Mouse (Mus musculus): ENCODE results near the gene Itgad. TPM values are rescaled to one million over a fixed set of nuclear protein-coding genes. Genes with fewer than 3 reads are reported as not detected.

Itgad gene
- polyA plus RNA-seq, 1 experiment from 2014 or later, result not detected

DNA sequence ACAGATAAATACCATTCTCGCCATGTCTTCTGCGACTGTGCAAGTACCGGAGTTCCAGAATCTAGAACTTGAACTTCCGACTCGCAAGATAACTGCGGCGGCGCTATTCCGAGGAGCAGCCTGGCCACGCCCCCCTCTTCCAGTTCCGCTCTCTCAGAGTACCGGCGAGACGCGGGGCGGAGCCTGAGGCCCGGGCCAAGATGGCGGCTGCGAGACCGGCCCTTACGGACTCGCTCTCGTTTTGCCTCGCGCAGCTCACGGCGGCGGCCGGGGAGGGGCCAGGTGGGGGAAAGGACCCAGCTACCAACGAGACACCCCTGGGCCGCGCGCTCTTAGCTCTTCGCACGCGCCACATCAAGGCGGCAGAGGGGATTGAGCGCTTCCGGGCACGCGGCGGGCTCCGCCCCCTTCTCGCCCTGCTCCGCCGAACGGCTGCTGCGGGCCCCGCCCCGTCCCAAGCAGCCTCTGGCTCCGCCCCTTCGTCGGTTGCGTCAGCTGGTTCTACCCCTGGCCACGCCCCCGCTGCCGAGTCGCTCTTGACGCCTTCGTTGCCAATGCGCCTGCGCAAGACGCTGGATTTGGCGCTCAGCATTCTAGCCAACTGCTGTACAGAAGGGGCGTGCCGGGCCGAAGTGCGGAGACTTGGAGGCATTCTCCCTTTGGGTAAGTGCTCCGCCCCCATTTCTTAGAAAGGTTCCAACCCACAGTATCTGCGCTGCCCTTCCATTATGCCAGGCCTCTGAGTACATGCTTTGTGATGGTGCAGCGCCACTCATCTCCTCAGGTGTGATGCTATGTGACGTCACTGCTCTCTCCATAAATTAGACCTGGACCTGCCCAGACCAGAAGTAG is 84.0 kb downstream of the Itgad start, which contains the start of gene 9130023H24Rik:
9130023H24Rik (minus strand) TSS at position 105 of the 852 bp plus-strand sequence.
- Histone ChIP-seq H3K9me3 (no peaks in the 10 kb centered on the region), H3K27ac (peak within 1 kb of the TSS; percentile 97), H3K4me3 (peak within 1 kb of the TSS; percentile 69), H3K36me3 (peaks cover 46% of the 10 kb centered on the region), H3K4me1 (replicated peaks) (peaks cover 38% of the 10 kb centered on the region), H3K27me3 (ENCODE audit: insufficient read depth, poor library complexity, severe bottlenecking) (no peaks in the 10 kb centered on the region)
- DNase-seq (ENCODE audit: low spot score), result peak; percentile 100
- under 1% methylated on average over 72 of the region's 72 CpGs for WGBS

DNA sequence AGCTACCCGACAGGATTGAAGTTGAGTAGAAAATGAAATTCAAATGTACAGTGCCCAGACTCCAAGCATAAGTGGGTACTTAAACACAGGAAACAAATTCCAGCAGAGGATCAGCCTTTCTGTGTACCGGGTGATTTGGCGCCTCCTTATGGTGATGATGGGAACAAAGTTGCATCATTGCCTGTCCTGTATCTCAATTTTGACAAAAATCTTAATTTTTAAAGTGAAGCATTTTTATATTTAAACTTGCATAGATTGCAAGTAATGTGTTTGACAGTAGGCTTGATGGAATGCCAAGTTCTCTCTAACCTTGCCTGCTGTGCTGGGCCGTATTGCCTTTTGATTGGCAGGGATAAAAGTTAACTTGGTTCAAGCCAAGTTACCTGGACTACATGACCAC is 84.8 kb downstream of the Itgad start:
- Histone ChIP-seq H3K36me3 (peaks cover 50% of the 10 kb centered on the region), H3K9me3 (no peaks in the 10 kb centered on the region), H3K27me3 (ENCODE audit: insufficient read depth, poor library complexity, severe bottlenecking) (no peaks in the 10 kb centered on the region), H3K27ac (peak overlapping the region; percentile 97), H3K4me1 (replicated peaks) (peaks cover 42% of the 10 kb centered on the region), H3K4me3 (peak overlapping the region; percentile 69)
- 27% methylated on average over 4 of the region's 4 CpGs for WGBS
- no peak for DNase-seq (ENCODE audit: low spot score)

DNA sequence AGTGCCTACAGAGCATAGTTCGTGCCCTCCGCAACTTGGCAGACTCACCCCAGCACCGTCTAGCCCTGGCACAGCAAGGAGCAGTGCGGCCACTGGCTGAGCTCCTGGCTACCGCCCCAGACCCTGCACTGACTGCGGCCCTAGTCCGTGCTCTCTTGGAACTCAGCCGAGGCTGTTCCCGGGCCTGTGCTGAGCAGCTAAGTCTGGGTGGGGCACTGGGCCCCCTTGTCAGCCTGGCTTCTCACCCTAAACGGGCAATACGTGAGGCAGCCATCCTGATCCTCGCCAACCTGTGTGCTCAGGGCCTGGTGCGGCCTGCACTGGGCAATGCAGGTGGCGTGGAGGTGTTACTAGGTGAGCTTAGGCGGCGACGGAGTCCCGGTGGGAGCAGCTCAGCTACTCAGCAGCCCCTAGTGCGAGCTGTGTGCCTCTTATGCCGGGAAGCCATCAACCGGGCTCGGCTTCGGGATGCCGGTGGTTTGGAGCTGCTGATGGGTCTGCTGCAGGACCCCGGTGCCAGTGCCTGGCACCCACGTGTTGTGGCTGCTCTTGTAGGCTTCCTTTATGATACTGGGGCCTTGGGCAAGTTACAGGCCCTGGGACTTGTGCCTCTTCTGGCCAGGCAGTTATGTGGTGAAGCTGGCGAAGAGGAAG is 86.1 kb downstream of the Itgad start:
- 93% methylated on average over 27 of the region's 27 CpGs for WGBS
- no peak for DNase-seq (ENCODE audit: low spot score)

DNA sequence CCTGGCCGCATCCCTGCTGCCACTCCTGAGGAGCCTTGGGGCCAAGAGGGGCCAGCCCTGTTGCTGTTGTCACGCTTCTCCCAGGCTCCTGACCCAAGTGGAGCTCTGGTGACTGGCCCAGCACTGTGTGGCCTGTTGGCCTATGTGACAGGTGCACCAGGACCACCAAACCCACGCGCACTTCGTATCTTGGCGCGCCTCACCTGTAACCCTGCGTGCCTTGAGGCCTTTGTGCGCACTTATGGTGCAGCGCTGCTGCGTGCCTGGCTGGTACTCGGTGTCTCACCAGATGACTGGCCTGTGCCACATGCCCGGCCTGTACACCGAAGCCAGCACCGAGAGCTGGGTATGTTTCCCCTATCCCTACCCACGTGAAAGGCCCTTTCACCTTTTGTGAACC is 88.2 kb downstream of the Itgad start:
- no peaks in the 10 kb centered on the region for H3K9me3 ChIP-seq
- H3K4me3 ChIP-seq, result no peak overlapping the region
- H3K4me1 ChIP-seq (replicated peaks), result peaks cover 67% of the 10 kb centered on the region
- 95% methylated on average over 16 of the region's 16 CpGs for WGBS
- H3K27ac ChIP-seq, result no peak overlapping the region
- no peak for DNase-seq (ENCODE audit: low spot score)
- H3K27me3 ChIP-seq (ENCODE audit: insufficient read depth, poor library complexity, severe bottlenecking), result peaks cover 14% of the 10 kb centered on the region; the same call in 1 of the 2 replicates
- peaks cover 55% of the 10 kb centered on the region for H3K36me3 ChIP-seq

More for the DNA sequence above, 86.1 kb downstream of the Itgad start:
- Histone ChIP-seq H3K27me3 (ENCODE audit: insufficient read depth, poor library complexity, severe bottlenecking) (peaks cover 5% of the 10 kb centered on the region; the same call in 1 of the 2 replicates), H3K36me3 (peaks cover 63% of the 10 kb centered on the region), H3K9me3 (no peaks in the 10 kb centered on the region), H3K4me1 (replicated peaks) (peaks cover 54% of the 10 kb centered on the region), H3K27ac (no peak overlapping the region), H3K4me3 (no peak overlapping the region)

DNA sequence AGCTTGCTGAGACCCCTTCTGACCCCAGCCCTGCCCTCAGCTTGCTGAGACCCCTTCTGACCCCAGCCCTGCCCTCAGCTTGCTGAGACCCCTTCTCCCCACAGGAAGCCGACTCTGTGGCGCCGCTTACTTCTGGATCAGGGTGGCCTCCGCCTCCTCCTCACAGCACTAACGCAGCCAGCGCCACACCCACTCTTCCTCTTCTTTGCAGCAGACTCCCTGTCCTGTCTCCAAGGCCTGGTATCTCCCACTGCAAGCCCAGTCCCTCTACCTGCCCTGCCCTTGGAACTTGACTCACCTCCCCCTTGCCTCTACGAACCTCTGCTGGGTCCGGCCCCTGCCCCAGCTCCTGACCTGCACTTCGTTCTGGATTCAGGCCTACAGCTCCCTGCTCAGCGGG is 89.7 kb downstream of the Itgad start:
- Histone ChIP-seq H3K4me3 (no peak overlapping the region), H3K9me3 (no peaks in the 10 kb centered on the region), H3K27ac (peak overlapping the region; percentile 69; the same call in 1 of the 2 replicates), H3K36me3 (peaks cover 55% of the 10 kb centered on the region), H3K4me1 (replicated peaks) (peaks cover 71% of the 10 kb centered on the region), H3K27me3 (ENCODE audit: insufficient read depth, poor library complexity, severe bottlenecking) (peaks cover 20% of the 10 kb centered on the region)
- WGBS, result 37% methylated on average over 10 of the region's 10 CpGs
- no peak for DNase-seq (ENCODE audit: low spot score)

DNA sequence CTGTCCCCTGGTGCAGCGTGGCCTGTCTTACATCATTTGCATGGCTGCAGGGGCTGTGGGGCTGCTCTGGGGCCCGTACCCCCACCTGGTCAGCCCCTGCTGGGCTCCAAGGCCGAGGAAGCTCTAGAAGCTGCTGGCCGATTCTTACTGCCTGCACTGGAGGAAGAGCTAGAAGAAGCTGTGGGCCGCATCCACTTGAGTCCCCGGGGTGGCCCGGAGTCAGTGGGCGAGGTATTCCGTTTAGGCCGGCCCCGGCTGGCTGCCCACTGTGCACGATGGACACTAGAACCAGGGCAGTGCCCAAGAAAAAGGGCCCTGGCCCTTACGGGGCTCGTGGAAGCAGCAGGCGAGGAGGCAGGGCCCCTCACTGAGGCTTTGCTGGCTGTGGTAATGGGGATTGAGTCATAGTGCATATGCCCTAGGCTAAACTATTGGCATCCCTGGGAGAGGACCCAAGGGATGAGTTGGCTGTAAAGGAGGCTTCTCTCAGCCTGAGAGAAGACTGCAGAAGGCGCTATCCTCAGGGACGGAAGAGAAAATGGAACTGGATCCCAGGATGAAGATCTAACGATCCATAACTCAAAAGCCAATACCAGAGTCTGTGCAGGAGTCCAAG is 90.3 kb downstream of the Itgad start:
- Histone ChIP-seq H3K4me1 (replicated peaks) (peaks cover 65% of the 10 kb centered on the region), H3K4me3 (no peak overlapping the region), H3K27me3 (ENCODE audit: insufficient read depth, poor library complexity, severe bottlenecking) (peaks cover 22% of the 10 kb centered on the region), H3K27ac (peak overlapping the region; percentile 69), H3K9me3 (no peaks in the 10 kb centered on the region), H3K36me3 (peaks cover 55% of the 10 kb centered on the region)
- no peak for DNase-seq (ENCODE audit: low spot score)
- 83% methylated on average over 18 of the region's 18 CpGs for WGBS

DNA sequence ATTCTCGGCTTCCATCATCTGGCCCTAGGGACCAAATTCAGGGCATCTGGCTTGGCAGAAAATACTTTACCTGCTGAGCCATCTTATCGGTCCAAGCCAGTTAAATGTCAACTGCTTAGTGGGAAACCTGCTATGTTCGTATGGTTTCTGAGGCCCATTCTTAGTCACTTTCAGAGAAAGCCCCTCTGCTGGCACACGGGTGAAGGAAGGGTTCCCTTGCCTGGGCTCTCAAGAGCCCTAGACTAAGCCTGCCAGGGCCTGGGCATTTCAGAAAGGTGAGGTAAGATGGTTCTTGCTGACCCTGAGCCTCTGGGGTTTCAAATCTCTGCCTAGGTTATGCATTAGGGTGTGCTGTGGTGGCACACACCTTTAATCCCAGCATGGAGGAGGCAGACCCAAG is 91.4 kb downstream of the Itgad start:
- Histone ChIP-seq H3K27ac (no peak overlapping the region), H3K27me3 (ENCODE audit: insufficient read depth, poor library complexity, severe bottlenecking) (peaks cover 28% of the 10 kb centered on the region), H3K9me3 (no peaks in the 10 kb centered on the region), H3K36me3 (peaks cover 44% of the 10 kb centered on the region), H3K4me1 (replicated peaks) (peaks cover 57% of the 10 kb centered on the region), H3K4me3 (no peak overlapping the region)
- DNase-seq (ENCODE audit: low spot score), result no peak
- 89% methylated on average over 4 of the region's 4 CpGs for WGBS

DNA sequence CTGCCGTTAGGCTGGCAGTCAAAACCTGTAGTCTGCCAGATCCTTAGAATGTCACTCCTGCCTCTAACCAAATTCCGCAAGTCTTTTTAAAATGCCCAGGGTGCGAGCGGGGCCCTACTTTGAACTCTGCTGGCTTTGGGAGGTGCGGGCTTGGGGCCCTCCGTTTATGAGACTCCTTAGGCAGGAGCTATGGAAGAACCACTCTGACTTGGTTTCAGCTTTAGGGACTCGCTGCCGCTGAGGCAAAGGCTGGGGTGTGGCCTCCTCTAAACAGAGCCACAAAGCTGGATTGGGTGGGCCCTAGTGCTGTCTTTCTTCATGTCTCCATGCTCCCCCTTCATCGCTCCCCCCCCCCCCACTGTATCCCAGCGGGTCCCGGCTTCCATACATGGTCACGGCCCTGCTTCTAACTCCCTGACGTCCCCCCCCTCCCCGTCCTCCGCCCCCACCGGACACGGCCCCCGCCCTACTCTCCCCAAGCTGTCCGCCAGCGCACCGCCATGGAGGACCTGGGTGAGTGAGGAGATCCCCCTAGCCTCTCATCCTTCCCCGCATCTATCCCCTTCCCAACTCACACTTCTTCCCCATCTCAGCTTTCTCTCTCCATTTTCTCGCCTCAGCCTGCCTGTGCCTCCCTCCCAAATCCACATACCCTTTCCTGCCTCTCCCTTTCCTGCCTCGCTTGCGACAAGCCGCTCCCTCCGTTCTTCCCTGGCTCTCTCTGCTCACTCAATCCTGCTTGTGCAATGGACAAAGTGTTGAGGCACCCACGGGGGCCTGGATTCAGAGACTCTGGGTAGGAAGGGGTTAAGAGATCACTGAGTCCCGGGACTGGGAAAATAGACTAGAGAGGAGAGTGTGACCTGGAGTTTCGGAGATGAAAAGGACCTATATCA is 92.6 kb downstream of the Itgad start, which contains the start of gene Tgfb1i1:
Tgfb1i1 (plus strand) TSS at position 317 of the 896 bp plus-strand sequence.
- 1% methylated on average over 30 of the region's 30 CpGs for WGBS
- H3K27me3 ChIP-seq (ENCODE audit: insufficient read depth, poor library complexity, severe bottlenecking), result peaks cover 37% of the 10 kb centered on the region
- peaks cover 54% of the 10 kb centered on the region for H3K4me1 ChIP-seq (replicated peaks)
- peak; percentile 65 for DNase-seq (ENCODE audit: low spot score)
- H3K4me3 ChIP-seq, result peak within 1 kb of the TSS; percentile 61
- peaks cover 32% of the 10 kb centered on the region for H3K36me3 ChIP-seq
- H3K9me3 ChIP-seq, result no peaks in the 10 kb centered on the region
- H3K27ac ChIP-seq, result peak within 1 kb of the TSS; percentile 87

DNA sequence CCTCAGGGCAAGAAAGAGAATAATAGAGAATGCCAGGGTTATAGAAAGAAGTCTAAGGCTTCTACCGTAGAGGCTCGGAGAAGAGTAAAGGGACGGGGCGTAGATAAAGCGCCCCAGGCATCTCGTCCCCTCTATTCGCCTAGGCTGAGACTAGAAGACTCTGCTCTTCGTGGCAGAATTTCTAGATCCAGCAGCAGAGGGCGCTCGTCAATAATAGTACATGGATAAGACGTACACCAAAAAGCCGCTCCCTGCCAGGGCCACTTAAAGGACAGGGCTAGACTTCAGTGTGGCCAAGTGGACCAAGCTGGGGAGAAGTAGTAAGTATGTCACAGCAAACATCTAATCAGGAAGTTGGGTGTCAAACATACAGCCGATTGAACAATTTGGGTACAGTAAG is 93.3 kb downstream of the Itgad start:
- Histone ChIP-seq H3K27ac (peak overlapping the region; percentile 87), H3K36me3 (peaks cover 25% of the 10 kb centered on the region), H3K27me3 (ENCODE audit: insufficient read depth, poor library complexity, severe bottlenecking) (peaks cover 44% of the 10 kb centered on the region), H3K9me3 (no peaks in the 10 kb centered on the region), H3K4me3 (peak overlapping the region; percentile 61), H3K4me1 (replicated peaks) (peaks cover 61% of the 10 kb centered on the region)
- WGBS, result 2% methylated on average over 13 of the region's 13 CpGs
- peak; percentile 87 for DNase-seq (ENCODE audit: low spot score)

DNA sequence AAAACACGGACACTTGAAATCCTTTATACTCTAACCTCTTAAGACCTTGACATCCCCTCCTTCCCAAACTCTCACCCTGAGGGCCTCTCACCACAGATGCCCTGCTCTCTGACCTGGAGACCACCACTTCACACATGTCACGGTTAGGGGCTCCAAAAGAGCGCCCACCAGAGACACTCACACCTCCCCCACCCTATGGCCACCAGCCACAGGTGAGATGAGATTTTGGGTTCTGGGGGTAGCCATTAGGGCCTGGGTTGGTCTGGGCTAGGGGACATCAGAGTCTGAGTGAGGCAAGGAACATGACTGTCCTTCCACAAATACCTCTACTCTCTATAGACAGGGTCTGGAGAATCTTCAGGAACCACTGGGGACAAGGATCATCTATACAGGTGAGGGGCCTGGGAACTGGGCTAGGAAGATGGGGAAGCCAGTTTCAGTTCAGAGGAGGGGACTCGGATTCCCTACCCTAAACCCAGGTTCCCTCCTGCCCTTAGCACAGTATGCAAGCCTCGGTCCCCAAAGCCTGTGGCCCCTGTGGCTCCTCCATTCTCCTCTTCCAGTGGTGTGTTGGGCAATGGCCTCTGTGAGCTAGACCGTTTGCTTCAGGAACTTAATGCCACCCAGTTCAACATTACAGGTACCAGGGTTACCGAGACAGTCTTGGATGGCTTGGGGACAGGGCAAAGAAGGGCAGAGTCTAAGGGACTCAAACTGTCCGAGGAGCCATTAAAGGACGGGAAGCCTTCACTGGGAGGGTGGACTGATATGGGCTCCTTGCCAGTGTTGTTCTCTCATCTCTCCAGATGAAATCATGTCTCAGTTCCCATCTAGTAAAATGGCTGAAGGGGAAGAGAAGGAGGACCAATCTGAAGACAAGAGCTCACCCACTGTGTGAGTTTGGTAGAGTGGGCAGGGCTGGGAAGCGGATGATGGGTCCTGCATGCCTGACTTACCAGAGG is 94.2 kb downstream of the Itgad start:
- Histone ChIP-seq H3K27me3 (ENCODE audit: insufficient read depth, poor library complexity, severe bottlenecking) (peaks cover 53% of the 10 kb centered on the region), H3K4me1 (replicated peaks) (peaks cover 61% of the 10 kb centered on the region), H3K4me3 (peak overlapping the region; percentile 61), H3K9me3 (no peaks in the 10 kb centered on the region), H3K36me3 (peaks cover 16% of the 10 kb centered on the region), H3K27ac (no peak overlapping the region)
- WGBS, result 88% methylated on average over 10 of the region's 10 CpGs
- no peak for DNase-seq (ENCODE audit: low spot score)

DNA sequence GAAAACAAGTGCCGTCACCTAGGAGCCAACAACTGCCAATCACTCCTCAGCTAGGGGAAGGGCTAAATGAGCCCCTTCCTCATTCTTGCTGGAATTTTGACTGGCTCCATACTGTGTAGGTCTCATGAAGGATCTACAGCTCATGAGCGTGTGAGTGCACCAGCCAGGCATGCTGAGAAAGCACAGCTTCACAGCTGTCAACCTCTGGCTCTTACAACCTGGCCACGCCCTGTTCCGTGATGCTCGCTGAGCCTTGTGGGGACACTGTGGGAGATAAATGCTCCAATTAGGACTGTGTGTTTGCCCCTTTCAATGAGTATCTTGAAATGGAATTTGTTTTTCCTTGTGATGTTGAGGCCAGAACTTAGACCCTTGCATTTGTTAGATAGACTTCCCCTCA is 95.8 kb downstream of the Itgad start:
- peaks cover 3% of the 10 kb centered on the region for H3K36me3 ChIP-seq
- no peak overlapping the region for H3K27ac ChIP-seq
- peaks cover 56% of the 10 kb centered on the region for H3K27me3 ChIP-seq (ENCODE audit: insufficient read depth, poor library complexity, severe bottlenecking)
- H3K9me3 ChIP-seq, result no peaks in the 10 kb centered on the region
- DNase-seq (ENCODE audit: low spot score), result no peak
- peaks cover 49% of the 10 kb centered on the region for H3K4me1 ChIP-seq (replicated peaks)
- no peak overlapping the region for H3K4me3 ChIP-seq
- WGBS, result 81% methylated on average over 5 of the region's 5 CpGs

All from hindbrain, embryonic 10.5 days (tissue).